14 mouse cellular contexts compared by ENCODE assay signal in the genomic region with DNA sequence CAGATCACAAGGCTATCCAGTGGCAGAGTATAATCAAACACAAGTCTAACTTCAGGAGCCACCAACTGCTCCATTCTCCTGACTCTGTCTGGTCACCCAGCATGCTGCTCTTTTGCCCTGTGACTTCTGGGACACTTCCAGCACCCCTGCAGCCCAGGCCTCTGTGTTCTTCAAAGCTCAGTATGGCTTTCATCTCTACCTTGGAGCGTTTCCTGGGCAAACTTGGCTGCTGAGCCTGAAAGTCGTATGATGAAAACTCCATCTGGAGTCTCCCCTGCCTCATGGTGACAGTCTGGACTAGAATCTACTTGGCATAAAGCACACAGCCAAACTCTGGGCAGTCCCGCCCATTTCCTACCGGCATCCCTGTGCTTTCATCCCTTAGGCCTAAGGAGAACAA.
DNase-seq lines count a peak whose midpoint lies in the region; ATAC-seq and TF ChIP-seq lines count a peak whose summit lies in the region.
"Had no signal": no experiment of that assay in that cellular context is flagged by ENCODE, and none has a peak within 500 bp of the region (broad histone marks: within the 10 kb centered on the region; RNA-seq: fewer than 3 reads in every experiment).

No protein-coding gene starts in this region.

- no peak overlapping the region for H3K27ac ChIP-seq in forebrain, postnatal 0 days (ENCODE audit: low read depth, low read length)
- no peak overlapping the region for H3K27ac ChIP-seq in forebrain, embryonic 12.5 days
- H3K27ac ChIP-seq in limb, embryonic 12.5 days = 0 out of 2 replicates have a peak overlapping the region, but pooled peaks have one; percentile 4
- H3K27ac ChIP-seq in intestine, postnatal 0 days (ENCODE audit: low read depth, low read length) = no peak overlapping the region
- H3K27ac ChIP-seq in stomach, postnatal 0 days (replicated peaks) = no peak overlapping the region
- no peak overlapping the region for H3K27ac ChIP-seq in heart, adult 2 months
- H3K27ac ChIP-seq: hindbrain, embryonic 14.5 days had no signal

- no peak overlapping the region for H3K4me2 ChIP-seq in forebrain, postnatal 0 days (ENCODE audit: low read depth)
- H3K4me2 ChIP-seq in forebrain, embryonic 12.5 days = no peak overlapping the region
- no peak overlapping the region for H3K4me2 ChIP-seq in limb, embryonic 12.5 days
- no peak overlapping the region for H3K4me2 ChIP-seq in intestine, postnatal 0 days (replicated peaks; ENCODE audit: low read depth)
- H3K4me2 ChIP-seq in stomach, postnatal 0 days (replicated peaks; ENCODE audit: low read depth) = no peak overlapping the region
- H3K4me2 ChIP-seq: hindbrain, embryonic 14.5 days; lung, embryonic 14.5 days had no signal

- no peak overlapping the region for H3K4me3 ChIP-seq in forebrain, postnatal 0 days (ENCODE audit: low read depth, low read length)
- no peak overlapping the region for H3K4me3 ChIP-seq in forebrain, embryonic 12.5 days (replicated peaks)
- no peak overlapping the region for H3K4me3 ChIP-seq in limb, embryonic 12.5 days (replicated peaks)
- H3K4me3 ChIP-seq in intestine, postnatal 0 days (ENCODE audit: low read depth, low read length) = no peak overlapping the region
- no peak overlapping the region for H3K4me3 ChIP-seq in stomach, postnatal 0 days (ENCODE audit: low read depth, low read length)
- no peak overlapping the region for H3K4me3 ChIP-seq in heart, adult 2 months

- no peaks in the 10 kb centered on the region for H3K9me3 ChIP-seq in forebrain, postnatal 0 days (ENCODE audit: low read length)
- H3K9me3 ChIP-seq in forebrain, embryonic 12.5 days = no peaks in the 10 kb centered on the region
- H3K9me3 ChIP-seq in limb, embryonic 12.5 days = no peaks in the 10 kb centered on the region
- H3K9me3 ChIP-seq in intestine, postnatal 0 days (ENCODE audit: control insufficient read depth) = no peaks in the 10 kb centered on the region
- H3K9me3 ChIP-seq in stomach, postnatal 0 days (ENCODE audit: control insufficient read depth, low read length) = no peaks in the 10 kb centered on the region

- no peaks in the 10 kb centered on the region for H3K79me2 ChIP-seq in heart, adult 2 months (replicated peaks; ENCODE audit: control insufficient read depth, insufficient read depth, low read length)

- DNase-seq in forebrain, postnatal 0 days = peak; percentile 68
- peak; percentile 82 to 85 for DNase-seq in cerebellum, adult 18-20 months
- DNase-seq in layer of hippocampus, adult 18-20 months (ENCODE audit: low spot score in 2 of 2) = peak; percentile 31 to 58
- no peak for DNase-seq in stomach, postnatal 0 days (ENCODE audit: low spot score)
- no peak for DNase-seq in heart, adult 2 months
- DNase-seq: heart, postnatal 10 days; liver; lung, embryonic 14.5 days; thymus, postnatal 4 days had no signal

- TF ChIP-seq EP300 in stomach, postnatal 0 days (optimal IDR thresholded peaks at IDR 0.05) = no peak
- no peak for TF ChIP-seq EP300 in heart, adult 2 months (IDR thresholded peaks at IDR 0.05; ENCODE audit: insufficient read depth, low read depth, low read length)

- ATAC-seq in forebrain, postnatal 0 days = no peak
- ATAC-seq in forebrain, embryonic 12.5 days (ENCODE audit: low FRiP score) = no peak
- no peak for ATAC-seq in limb, embryonic 12.5 days (ENCODE audit: insufficient number of reproducible peaks, insufficient read depth, low FRiP score, low TSS enrichment, low read depth)
- no peak for ATAC-seq in intestine, postnatal 0 days
- ATAC-seq in stomach, postnatal 0 days (ENCODE audit: low FRiP score, low TSS enrichment) = no peak
- ATAC-seq: forebrain, embryonic 16.5 days had no signal

- WGBS in forebrain, postnatal 0 days = 57% methylated on average over 4 of the region's 4 CpGs
- WGBS in forebrain, embryonic 12.5 days = 82% methylated on average over 4 of the region's 4 CpGs
- WGBS in limb, embryonic 12.5 days = 66% methylated on average over 4 of the region's 4 CpGs
- WGBS in intestine, postnatal 0 days = 65% methylated on average over 4 of the region's 4 CpGs
- WGBS in stomach, postnatal 0 days = 57% methylated on average over 4 of the region's 4 CpGs
- WGBS in heart, adult 2 months = 53% methylated on average over 4 of the region's 4 CpGs

- no peaks in the 10 kb centered on the region for H3K36me3 ChIP-seq in forebrain, postnatal 0 days (ENCODE audit: insufficient read depth)
- H3K36me3 ChIP-seq in forebrain, embryonic 12.5 days (replicated peaks) = no peaks in the 10 kb centered on the region
- no peaks in the 10 kb centered on the region for H3K36me3 ChIP-seq in limb, embryonic 12.5 days
- no peaks in the 10 kb centered on the region for H3K36me3 ChIP-seq in intestine, postnatal 0 days (ENCODE audit: control insufficient read depth, insufficient read depth)
- H3K36me3 ChIP-seq in stomach, postnatal 0 days (ENCODE audit: control insufficient read depth, insufficient read depth, low read length) = no peaks in the 10 kb centered on the region
- no peaks in the 10 kb centered on the region for H3K36me3 ChIP-seq in heart, adult 2 months (ENCODE audit: control insufficient read depth, insufficient read depth, low read length)

- no peaks in the 10 kb centered on the region for H3K27me3 ChIP-seq in forebrain, postnatal 0 days (ENCODE audit: insufficient read depth, low read length)
- no peaks in the 10 kb centered on the region for H3K27me3 ChIP-seq in forebrain, embryonic 12.5 days
- 0 out of 2 replicates have a peak, but pooled peaks cover 5% of the 10 kb centered on the region for H3K27me3 ChIP-seq in limb, embryonic 12.5 days
- H3K27me3 ChIP-seq in intestine, postnatal 0 days (replicated peaks; ENCODE audit: control insufficient read depth, insufficient read depth, low read length) = no peaks in the 10 kb centered on the region
- no peaks in the 10 kb centered on the region for H3K27me3 ChIP-seq in stomach, postnatal 0 days (ENCODE audit: control insufficient read depth, insufficient read depth, low read length)
- H3K27me3 ChIP-seq in heart, adult 2 months (ENCODE audit: control insufficient read depth, insufficient read depth, low read length) = no peaks in the 10 kb centered on the region

- peaks cover 14% of the 10 kb centered on the region for H3K4me1 ChIP-seq in forebrain, postnatal 0 days (ENCODE audit: insufficient read depth)
- H3K4me1 ChIP-seq in forebrain, embryonic 12.5 days = peaks cover 17% of the 10 kb centered on the region
- peaks cover 43% of the 10 kb centered on the region for H3K4me1 ChIP-seq in limb, embryonic 12.5 days (replicated peaks)
- no peaks in the 10 kb centered on the region for H3K4me1 ChIP-seq in intestine, postnatal 0 days (replicated peaks; ENCODE audit: control insufficient read depth, insufficient read depth, low read length)
- no peaks in the 10 kb centered on the region for H3K4me1 ChIP-seq in stomach, postnatal 0 days (replicated peaks; ENCODE audit: control insufficient read depth, insufficient read depth)
- no peaks in the 10 kb centered on the region; the same call in 1 of the 2 replicates for H3K4me1 ChIP-seq in heart, adult 2 months (ENCODE audit: control insufficient read depth, insufficient read depth, low read length)

- TF ChIP-seq CTCF in forebrain, postnatal 0 days (IDR thresholded peaks at IDR 0.05; ENCODE audit: low read depth) = no peak
- no peak for TF ChIP-seq CTCF in intestine, postnatal 0 days (IDR thresholded peaks at IDR 0.05; ENCODE audit: low read depth)
- no peak for TF ChIP-seq CTCF in stomach, postnatal 0 days (IDR thresholded peaks at IDR 0.05; ENCODE audit: low read depth)
- TF ChIP-seq CTCF in heart, adult 2 months (IDR thresholded peaks at IDR 0.05) = no peak

- no peak for TF ChIP-seq POLR2A in heart, adult 2 months (IDR thresholded peaks at IDR 0.05; ENCODE audit: insufficient read depth, low read depth, low read length)

- intact Hi-C loops in heart, adult 2 months (cut with DNase I) = no loop called here

- no peak overlapping the region for H3K9ac ChIP-seq in forebrain, postnatal 0 days
- H3K9ac ChIP-seq in forebrain, embryonic 12.5 days = no peak overlapping the region
- no peak overlapping the region for H3K9ac ChIP-seq in limb, embryonic 12.5 days (replicated peaks)
- H3K9ac ChIP-seq in intestine, postnatal 0 days (ENCODE audit: low read depth, low read length) = no peak overlapping the region
- H3K9ac ChIP-seq in stomach, postnatal 0 days (ENCODE audit: low read length) = no peak overlapping the region
- no peak overlapping the region for H3K9ac ChIP-seq in heart, adult 2 months (ENCODE audit: low read depth, low read length)
- H3K9ac ChIP-seq: hindbrain, embryonic 14.5 days; lung, embryonic 14.5 days had no signal

Comparison
In these comparisons a context has a peak if more than half of its experiments do, and no peak if none do; other contexts are left out.
1. DNase-seq: peak in forebrain, postnatal 0 days (single experiment), cerebellum, adult 18-20 months (2 of 2) and layer of hippocampus, adult 18-20 months (2 of 2); none in stomach, postnatal 0 days (single experiment) and heart, adult 2 months (0 of 2).